Mouse (Mus musculus) erythroblast, embryonic 14.5 days (primary cell): Measurements from ENCODE around the gene Tsga10ip.

ENCODE experiments used
- GATA1 ChIP-seq: IDR thresholded peaks from 2 replicates; pipeline ENCODE4 v1.6.1; 2012; ENCODE audit warnings: low read length, inconsistent platforms, mixed read lengths
- TAL1 ChIP-seq: IDR thresholded peaks from 3 replicates; pipeline ENCODE4 v1.6.1; 2012; ENCODE audit warnings: low read length, inconsistent platforms, mixed read lengths

DNA sequence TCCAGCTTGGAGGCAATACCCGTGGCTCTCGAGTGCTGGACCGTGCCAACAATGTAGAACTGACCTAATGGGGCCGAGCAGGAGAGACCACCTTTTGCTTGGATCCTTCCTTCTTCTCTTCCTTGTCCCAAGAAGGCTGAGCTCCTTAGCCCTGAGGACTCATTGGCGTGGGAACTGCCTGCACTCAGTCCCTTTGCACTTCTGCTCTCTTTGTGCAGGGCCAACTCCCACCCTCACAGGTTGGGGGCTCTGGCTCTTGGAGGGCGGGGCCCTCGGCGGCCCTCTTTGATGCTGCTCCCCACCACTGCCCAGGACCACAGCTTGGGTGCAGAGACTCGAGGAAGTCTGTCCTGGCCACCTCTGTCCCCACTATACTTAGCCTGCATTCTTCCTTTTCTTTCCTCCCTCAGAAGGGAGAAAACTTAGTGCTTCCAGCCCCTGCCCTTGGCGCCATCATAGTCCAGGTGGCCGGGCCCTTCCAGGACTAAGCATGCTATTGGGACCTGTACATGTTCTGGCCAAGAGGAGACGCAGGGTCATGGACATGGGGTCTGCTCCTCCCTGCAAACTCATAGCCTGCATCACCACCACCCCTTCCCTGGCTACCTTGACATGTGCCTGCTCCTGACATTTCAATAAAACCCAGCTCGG is 24.4 kb upstream of the Tsga10ip start:
- TF ChIP-seq GATA1 (no peak), TAL1 (no peak)
